Mouse (Mus musculus): ENCODE data around the gene Gm20481.
"Not testable (repeated sequence)": the region's sequence is repeated elsewhere in the genome, so short reads cannot be mapped to it uniquely, and the experiment has no call there.

The Gm20481 gene

DNA sequence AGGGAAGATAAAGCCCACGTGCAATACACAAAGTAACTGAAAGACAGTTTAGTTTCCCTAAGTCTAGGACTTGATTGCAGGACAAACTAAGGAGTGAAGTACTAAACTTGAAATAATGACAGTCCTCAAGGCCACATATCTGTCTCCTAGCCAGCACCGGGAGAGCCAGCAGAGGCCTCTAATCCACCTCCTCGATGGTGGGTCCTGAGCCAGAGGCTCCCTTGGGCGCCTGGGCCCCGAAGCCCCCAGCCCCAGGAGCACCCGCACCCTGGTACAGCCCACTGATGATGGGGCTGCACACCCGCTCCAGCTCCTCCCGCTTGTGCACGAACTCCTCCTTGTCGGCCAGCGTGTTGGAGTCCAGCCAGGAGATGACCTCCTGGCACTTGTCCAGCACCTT lies at the start of gene Gm20481:
Gm20481 (plus strand) TSS at position 91 of the 400 bp plus-strand sequence.
- not testable (repeated sequence) for DNase-seq (ENCODE audit: extremely low read depth, low read depth, low spot score)

DNA sequence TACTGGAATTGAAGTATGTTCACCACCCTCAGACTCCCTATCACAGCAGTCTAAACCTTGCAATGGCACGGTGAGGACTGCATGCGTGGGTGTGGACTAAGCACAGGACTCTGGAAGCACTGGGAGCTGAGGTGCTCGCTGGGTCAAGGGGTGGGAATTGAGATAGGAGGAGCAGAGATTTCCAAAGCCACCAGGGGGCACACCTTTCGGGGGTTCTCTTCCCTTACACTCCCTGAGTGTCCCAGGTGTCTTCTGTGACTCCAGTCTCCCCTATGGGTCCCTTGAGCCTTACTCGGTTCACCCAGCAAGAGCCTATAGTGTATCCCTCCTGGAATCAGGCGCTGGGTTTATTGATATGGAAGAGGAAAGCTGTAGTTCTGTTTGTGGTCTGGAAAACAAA lies 46.8 kb upstream of the Gm20481 start:
- DNase-seq (ENCODE audit: extremely low read depth, low read depth, low spot score), result no peak

DNA sequence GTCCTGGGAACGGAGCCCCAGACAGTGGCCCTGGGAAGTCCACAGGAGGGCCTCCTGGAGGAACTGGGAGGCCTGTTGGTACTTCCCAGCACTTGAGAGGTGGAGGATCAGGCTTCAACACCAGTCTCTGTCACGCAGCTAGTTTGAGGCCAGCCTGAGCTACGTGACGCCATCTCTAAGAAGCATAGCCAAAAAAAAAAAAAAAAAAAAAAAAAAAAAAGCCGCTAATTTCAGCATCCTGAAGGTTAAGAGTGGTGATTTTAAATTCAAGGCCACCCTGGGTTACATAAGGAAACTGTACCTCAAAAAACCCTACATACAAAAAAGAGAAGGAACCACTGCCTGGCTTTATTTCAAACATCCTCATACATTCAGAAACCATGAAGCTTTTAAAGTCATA lies 45.5 kb upstream of the Gm20481 start:
- DNase-seq (ENCODE audit: extremely low read depth, low read depth, low spot score), result no peak

DNA sequence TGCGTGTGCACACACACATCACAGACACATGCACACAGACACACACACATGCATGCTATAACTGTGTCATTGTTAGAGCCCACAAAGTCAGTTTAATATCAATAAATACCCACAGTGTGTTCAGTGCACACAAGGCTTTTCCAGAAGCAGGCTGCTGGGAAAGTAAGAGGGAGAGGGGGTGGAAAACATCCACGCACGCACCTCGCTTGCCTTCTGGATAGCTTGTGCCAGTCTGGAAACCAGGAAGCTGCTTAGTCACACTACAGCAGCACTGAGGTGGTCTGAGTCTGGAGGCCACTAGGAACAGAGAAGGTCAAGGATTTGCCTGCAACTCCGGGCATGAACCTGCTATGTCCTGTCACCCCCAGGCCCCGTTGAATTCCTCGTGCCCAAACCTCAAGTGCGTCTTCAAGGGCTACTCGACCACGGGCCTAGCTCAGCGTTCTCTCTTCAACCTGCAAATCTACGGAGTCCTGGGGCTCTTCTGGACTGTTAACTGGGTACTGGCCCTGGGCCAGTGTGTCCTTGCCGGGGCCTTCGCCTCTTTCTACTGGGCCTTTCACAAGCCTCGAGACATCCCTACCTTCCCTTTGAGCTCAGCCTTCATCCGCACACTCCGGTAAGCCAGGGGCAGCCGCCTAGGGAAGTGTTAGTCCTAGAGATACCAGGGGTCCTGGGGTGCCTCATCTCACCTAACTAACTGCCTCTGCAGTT lies 42.2 kb upstream of the Gm20481 start:
- no peak for DNase-seq (ENCODE audit: extremely low read depth, low read depth, low spot score)

DNA sequence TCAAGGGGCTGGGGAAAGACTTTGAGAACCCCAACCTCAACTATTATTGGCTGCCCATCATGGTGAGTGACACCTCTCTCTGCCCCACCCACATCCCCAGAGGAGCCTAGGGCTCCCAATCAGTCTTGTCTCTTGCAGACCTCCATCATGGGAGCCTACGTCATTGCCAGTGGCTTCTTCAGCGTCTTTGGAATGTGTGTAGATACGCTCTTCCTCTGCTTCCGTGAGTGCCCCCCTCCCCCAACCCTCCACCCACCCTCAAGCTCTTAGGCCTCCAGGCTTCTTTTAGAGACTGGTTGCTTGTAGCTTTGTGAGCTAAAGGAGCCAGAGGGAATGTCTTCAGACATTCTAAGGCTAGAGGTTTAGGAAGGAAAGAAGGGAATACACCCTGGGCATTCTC lies 40.9 kb upstream of the Gm20481 start:
- DNase-seq (ENCODE audit: extremely low read depth, low read depth, low spot score), result no peak

DNA sequence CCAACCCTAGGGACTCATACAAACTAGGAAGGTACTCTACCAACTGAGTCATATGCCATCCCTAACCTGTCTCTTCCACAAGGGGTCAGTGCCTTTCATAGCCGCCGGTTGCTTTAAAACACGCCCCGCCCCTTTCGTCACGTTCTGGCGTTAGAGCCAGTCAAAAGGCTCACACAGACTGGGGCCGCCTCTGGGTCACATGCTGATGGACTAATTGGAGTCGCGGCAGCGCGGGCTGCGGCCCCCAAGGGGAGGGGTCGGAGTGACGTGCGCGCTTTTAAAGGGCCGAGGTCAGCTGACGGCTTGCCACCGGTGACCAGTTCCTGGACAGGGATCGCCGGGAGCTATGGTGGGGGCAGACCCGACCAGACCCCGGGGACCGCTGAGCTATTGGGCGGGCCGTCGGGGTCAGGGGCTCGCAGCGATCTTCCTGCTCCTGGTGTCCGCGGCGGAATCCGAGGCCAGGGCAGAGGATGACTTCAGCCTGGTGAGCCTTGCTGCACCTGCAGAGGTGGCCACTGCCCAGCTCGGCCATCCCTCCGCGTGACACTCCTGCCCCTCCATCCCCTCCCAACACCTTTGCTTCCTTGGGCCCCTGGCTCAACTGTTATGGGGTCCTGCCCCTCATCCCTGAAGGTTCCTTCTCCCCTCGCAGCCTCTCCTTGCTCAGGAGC lies 38.5 kb upstream of the Gm20481 start, which contains the start of gene Neu1:
Neu1 (plus strand) TSS at position 193 of the 674 bp plus-strand sequence.
- DNase-seq (ENCODE audit: extremely low read depth, low read depth, low spot score), result peak; percentile 73

DNA sequence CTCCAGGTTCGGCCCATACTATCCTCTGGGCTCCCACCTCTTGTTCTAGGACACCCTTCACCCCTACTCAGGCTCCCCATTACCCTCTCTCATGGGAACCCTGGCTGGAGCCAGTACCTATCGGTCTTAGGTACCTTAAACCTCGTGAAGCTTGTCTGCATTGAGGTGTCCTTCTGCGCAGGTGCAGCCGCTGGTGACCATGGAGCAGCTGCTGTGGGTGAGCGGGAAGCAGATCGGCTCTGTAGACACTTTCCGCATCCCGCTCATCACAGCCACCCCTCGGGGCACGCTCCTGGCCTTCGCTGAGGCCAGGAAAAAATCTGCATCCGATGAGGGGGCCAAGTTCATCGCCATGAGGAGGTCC lies 38.0 kb upstream of the Gm20481 start:
- no peak for DNase-seq (ENCODE audit: extremely low read depth, low read depth, low spot score)

DNA sequence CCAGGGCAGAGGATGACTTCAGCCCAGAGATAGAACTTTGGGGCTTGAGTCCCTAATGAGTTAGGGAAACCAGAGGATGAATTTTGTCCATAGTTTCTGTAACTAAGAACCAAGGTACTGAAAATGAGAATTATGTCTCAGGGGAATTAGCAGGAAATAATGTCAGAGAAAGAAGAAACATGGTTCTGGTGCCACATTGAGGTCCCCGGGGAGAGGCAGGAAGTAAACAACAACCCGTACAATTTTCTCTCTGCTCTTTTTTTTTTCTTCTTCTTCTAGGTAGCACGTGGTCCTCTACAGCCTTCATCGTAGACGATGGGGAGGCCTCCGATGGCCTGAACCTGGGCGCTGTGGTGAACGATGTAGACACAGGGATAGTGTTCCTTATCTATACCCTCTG lies 37.4 kb upstream of the Gm20481 start:
- DNase-seq (ENCODE audit: extremely low read depth, low read depth, low spot score), result no peak

DNA sequence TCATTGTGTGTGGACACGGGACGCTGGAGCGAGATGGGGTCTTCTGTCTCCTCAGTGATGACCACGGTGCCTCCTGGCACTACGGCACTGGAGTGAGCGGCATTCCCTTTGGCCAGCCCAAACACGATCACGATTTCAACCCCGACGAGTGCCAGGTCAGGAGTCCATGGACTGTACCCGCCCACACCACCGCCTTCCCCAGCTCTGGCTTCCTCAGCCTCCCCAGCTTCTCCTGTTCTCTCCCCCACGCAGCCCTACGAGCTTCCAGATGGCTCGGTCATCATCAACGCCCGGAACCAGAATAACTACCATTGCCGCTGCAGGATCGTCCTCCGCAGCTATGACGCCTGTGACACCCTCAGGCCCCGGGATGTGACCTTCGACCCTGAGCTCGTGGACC lies 35.7 kb upstream of the Gm20481 start:
- no peak for DNase-seq (ENCODE audit: extremely low read depth, low read depth, low spot score)

DNA sequence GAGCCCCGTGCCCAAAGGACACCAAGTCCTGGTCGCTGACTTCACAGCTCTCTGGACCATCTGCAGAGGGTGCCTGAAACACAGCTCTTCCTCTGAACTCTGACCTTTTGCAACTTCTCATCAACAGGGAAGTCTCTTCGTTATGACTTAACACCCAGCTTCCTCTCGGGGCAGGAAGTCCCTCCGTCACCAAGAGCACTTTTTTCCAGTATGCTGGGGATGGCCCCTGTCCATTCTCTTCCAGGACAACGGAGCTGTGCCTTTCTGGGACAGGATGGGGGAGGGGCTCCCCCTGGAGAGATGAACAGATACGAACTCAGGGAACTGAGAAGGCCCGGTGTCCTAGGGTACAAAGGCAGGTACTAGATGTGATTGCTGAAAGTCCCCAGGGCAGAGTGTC lies 34.9 kb upstream of the Gm20481 start:
- DNase-seq (ENCODE audit: extremely low read depth, low read depth, low spot score), result no peak

DNA sequence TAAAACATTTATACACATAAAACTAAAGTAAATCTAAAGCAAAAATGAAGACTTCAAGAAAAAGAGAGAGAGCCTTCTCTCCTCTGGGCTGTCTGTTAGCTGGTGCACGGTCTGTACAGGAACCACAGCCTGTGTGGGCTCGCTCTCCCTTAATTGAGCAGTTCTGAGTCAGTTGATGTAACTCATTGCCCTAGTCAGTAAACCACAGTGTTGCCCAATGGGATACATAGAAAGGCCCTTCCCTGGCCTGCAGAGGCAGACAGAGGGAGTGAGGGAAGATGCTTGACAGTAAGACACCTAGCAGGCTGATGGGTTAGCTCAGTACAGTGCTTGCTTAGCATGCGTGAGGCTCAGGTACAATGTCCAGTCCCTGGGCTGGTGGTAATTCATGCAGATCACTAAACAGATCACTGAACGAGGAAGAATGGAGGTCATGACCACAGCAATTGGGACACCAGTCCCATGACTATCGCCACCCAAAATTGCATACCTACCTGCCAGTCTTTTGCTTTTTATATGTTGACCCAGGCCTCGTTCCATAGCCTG lies 31.7 kb upstream of the Gm20481 start:
- no peak for DNase-seq (ENCODE audit: extremely low read depth, low read depth, low spot score)

DNA sequence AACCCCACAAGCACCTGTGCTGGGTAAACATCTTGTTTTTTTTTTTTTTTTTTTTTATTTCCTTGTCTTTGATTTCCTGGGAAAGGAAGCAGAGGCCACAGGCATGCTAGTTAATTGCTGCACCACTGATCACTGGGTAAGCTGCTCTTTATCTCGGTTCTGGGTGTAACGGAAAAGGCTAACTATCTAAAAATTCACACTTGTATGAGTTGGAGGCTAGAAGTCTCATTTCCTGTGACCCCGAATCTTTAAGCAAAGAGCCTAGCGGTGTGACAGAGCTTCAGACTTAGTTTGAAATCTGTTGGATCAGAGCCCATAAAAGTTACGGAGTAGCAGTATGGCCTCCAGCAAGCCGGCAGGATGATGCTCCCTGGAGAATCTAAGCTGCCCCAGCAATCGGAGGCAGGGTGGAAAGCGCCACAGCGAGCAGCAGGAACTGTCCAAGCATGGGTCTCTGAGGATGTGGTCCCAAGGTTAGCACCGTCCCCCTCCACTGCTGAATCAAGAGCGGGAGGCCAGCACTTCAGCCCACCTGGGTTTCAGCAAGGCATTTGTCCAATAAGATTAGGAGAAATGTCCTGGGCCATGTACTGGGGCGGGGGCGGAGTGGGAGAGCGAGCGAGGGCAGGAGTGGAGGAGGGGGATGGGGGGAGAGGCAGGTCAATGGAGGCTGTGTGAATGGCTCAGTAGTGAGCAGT lies 28.2 kb upstream of the Gm20481 start:
- no peak for DNase-seq (ENCODE audit: extremely low read depth, low read depth, low spot score)

DNA sequence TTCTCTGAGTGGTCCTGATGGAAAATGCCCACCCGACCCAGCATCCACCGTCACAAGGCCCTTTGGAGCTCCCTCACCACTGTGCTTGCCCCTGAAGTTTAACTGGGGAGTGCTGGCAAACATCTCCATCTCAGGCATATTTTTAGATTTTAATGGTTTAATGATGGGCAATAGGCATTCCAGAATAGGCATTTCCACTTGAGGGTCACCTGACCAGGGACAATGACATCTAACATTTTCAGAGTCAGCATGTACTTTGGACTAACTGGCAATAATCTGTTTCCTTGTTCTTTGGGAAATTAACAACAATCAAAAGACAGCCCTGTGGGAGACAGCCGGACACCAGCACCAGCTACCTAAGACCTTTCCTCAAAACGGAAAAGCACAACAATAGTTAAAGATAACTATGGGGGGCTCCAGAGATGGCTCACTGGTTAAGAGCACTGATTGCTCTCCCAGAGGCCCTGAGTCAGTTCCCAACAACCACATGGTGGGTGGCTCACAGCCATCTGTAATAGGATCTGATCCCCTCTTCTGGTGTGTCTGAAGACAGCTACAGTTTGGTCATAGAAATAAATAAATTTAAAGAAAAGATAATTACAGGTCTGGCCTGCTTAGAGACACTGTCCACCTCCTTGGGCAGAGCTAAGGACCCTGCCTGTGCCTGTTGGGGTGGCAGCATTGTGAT lies 26.4 kb upstream of the Gm20481 start:
- DNase-seq (ENCODE audit: extremely low read depth, low read depth, low spot score), result no peak

DNA sequence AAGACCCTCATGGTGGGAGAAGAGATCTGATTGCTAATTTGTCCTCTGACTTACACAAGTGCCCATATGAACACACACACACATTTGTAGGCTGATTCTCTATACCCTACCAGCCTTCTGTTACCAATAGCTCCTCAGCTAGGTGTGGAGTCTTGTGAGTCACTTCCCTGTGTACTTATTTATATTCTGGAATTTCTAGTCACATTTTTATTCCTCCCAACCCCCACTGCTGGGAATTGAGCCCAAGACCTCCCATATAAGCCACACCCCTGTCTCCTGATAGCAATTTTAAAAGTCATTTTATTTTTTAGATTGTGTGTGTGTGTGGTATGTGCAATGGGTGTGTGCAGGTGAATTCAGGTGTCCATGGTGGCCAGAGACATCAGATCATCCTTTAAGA lies 25.4 kb upstream of the Gm20481 start:
- no peak for DNase-seq (ENCODE audit: extremely low read depth, low read depth, low spot score)

DNA sequence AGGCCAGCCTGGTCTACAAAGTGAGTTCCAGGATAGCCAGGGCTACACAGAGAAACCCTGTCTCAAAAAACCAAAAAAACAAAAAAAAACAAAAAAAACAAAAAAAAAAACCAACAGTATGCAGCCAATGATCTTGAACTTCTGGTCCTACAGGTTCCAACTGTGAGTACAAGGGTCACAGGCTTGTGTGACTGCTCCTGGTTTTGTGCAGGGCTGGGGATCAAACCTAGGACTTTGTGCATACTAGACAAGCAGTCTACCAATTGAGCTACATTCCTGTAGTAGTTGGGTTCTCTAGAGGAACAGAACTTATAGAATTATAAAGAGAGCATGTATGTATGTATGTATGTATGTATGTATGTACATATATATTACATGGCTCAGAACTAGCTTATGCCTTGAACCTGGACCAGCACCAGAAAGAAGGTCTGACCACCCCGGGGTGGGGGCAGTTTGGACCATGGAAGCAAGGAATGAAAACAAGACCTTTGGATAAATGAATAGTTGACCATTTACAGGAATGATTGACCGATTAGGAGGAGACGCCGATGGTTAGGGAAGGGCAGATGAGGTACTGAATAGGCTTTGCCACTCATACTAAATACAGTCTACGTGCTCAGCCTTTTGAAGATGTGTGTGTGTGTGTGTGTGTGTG lies 23.1 kb upstream of the Gm20481 start:
- no peak for DNase-seq (ENCODE audit: extremely low read depth, low read depth, low spot score)

DNA sequence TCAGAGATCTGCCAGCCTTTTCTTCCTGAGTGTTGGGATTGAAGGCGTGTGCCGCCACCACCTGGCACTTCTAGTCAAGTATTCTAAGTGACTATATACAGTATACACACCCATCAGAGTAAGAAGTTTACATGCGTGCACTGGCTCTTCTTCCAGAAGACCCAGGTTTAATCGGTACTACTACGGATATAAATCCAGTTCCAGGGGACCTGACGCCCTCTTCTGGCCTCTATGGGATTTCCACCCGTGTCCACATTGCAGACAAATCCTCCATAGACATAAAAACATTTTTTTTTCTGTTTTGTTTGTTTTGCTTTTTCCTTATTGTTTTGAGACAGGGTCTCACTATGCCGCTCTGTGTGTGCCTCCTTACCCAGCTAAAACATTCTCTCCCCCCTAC lies 22.1 kb upstream of the Gm20481 start:
- no peak for DNase-seq (ENCODE audit: extremely low read depth, low read depth, low spot score)

DNA sequence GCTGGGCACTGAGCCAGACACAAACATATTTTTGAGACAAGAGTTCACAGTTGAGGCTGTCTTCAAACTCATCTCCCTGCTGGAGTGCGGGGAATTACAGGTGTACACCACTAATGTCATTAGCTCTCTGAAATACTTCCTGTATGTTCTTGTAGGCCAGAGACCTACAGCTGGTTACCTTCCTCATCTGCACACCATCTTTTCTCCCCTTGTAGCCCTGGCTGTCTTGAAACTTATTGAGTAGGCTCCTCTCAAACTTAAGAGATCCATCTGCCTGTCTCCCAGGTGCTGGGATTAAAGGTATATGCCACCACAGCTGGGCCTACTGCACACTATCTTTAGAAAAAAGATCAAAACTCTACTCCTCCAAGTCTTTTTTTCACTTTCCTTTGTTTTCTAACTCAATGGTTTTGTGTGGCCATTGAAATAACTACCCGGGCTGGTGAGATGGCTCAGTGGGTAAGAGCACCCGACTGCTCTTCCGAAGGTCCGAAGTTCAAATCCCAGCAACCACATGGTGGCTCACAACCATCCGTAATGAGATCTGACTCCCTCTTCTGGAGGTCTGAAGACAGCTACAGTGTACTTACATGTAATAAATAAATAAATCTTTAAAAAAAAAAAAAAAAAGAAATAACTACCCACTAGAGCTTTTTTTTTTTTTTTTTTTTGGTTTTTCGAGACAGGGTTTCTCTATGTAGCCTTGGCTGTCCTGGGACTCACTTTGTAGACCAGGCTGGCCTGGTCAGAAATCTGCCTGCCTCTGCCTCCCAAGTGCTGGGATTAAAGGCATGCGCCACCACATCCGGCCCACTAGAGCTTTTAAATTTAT lies 20.8 kb upstream of the Gm20481 start:
- not testable (repeated sequence) for DNase-seq (ENCODE audit: extremely low read depth, low read depth, low spot score)

DNA sequence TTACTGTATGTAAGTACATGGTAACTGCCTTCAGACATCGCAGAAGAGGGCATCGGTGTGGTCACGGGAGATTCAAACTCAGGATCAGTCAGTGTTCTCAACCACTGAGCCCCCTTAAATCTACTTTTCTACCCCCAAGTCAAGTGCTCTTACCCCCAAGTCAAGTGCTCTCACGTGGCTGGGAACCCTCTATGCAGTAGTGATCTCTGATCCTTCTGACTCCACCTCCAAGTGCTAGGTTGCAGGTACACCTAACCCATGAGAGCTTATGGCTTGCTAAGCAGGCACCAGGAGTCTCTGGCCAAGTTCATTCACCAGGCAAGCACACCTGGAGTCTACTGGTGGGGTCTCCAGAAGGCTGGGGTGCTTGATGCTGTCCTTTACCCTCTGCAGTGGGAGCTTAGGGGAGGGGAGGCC lies 20.2 kb upstream of the Gm20481 start:
- no peak for DNase-seq (ENCODE audit: extremely low read depth, low read depth, low spot score)

DNA sequence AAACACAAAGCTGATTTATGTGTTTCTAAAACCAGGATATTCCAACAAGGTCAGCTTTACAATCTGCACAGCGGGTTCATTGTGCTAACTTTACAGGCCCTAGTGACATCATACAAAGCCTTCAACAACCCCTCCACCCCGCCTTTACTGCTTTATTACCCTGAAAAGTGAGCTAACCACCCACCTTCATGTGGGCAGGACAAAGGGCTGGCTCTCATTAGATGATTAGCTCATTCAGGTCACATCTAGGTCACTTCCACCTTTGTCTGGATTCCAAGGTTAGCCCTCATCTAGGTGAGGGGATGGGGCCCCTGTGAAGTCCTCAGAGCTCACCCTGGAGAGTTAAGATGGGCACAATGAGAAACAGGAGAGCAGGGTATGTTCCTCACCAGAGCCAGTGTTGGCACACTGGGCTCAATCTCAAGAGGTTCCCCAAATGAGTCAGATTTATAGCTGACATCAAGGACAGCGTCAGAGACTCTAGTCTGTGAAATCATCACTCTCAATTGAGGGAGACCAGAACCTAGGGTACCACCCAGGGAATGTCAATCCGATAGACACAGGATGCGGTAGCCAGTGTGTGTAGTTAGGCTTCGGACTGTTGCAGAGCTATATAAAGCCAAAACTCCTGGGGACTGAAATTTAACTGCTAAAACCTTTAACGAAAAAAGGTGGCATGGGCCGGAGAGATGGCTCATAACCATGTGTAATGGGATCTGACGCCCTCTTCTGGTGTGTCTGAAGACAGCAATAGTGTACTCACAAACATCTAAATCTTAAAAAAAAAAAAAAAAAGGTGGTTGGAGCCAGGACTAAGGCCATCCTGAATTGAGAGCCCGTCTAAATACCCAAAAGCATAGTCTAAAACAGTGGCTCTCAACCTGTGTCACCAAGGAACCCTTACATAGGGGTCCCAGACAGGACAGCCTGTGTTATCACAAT lies 18.9 kb upstream of the Gm20481 start:
- no peak for DNase-seq (ENCODE audit: extremely low read depth, low read depth, low spot score)
